Mouse (Mus musculus): ENCODE data around the gene Abca1. TPM values are rescaled to one million over a fixed set of nuclear protein-coding genes. Genes with fewer than 3 reads are reported as not detected.
A peak's percentile ranks its signal among the peaks of the same experiment; 100 is the strongest.

The Abca1 gene
- total RNA-seq, 1 experiment from 2014 or later = 14.6 TPM

GRCm38 (mm10) chr4:53108194-53108593 lies 51.5 kb downstream of the Abca1 start:
- 0 out of 4 replicates have a peak, but pooled peaks of 1 of the 2 experiments have one; percentile 24 for ATAC-seq (replicated peaks in 1 of 2; ENCODE audit: insufficient read depth in 1 of 2, low FRiP score in 2 of 2, low TSS enrichment in 1 of 2, low read depth in 1 of 2, poor library complexity in 2 of 2, severe bottlenecking in 2 of 2)

GRCm38 (mm10) chr4:53106732-53107131 lies 53.0 kb downstream of the Abca1 start:
- ATAC-seq (replicated peaks in 1 of 2; ENCODE audit: insufficient read depth in 1 of 2, low FRiP score in 2 of 2, low TSS enrichment in 1 of 2, low read depth in 1 of 2, poor library complexity in 2 of 2, severe bottlenecking in 2 of 2) = peak; percentile 60 to 69

- no peak for ATAC-seq (replicated peaks in 1 of 2; ENCODE audit: insufficient read depth in 1 of 2, low FRiP score in 2 of 2, low TSS enrichment in 1 of 2, low read depth in 1 of 2, poor library complexity in 2 of 2, severe bottlenecking in 2 of 2)
Observed at GRCm38 (mm10) chr4:53106071-53106470, 53.6 kb downstream of the Abca1 start.

GRCm38 (mm10) chr4:53104634-53105033 lies 55.1 kb downstream of the Abca1 start:
- ATAC-seq (replicated peaks in 1 of 2; ENCODE audit: insufficient read depth in 1 of 2, low FRiP score in 2 of 2, low TSS enrichment in 1 of 2, low read depth in 1 of 2, poor library complexity in 2 of 2, severe bottlenecking in 2 of 2) = no peak

GRCm38 (mm10) chr4:53102529-53102928 lies 57.2 kb downstream of the Abca1 start:
- no peak for ATAC-seq (replicated peaks in 1 of 2; ENCODE audit: insufficient read depth in 1 of 2, low FRiP score in 2 of 2, low TSS enrichment in 1 of 2, low read depth in 1 of 2, poor library complexity in 2 of 2, severe bottlenecking in 2 of 2)

- no peak for ATAC-seq (replicated peaks in 1 of 2; ENCODE audit: insufficient read depth in 1 of 2, low FRiP score in 2 of 2, low TSS enrichment in 1 of 2, low read depth in 1 of 2, poor library complexity in 2 of 2, severe bottlenecking in 2 of 2)
Observed at GRCm38 (mm10) chr4:53101306-53101705, 58.4 kb downstream of the Abca1 start.

GRCm38 (mm10) chr4:53100492-53100891 lies 59.2 kb downstream of the Abca1 start:
- ATAC-seq (replicated peaks in 1 of 2; ENCODE audit: insufficient read depth in 1 of 2, low FRiP score in 2 of 2, low TSS enrichment in 1 of 2, low read depth in 1 of 2, poor library complexity in 2 of 2, severe bottlenecking in 2 of 2) = no peak

GRCm38 (mm10) chr4:53094850-53095249 lies 64.8 kb downstream of the Abca1 start:
- ATAC-seq (replicated peaks in 1 of 2; ENCODE audit: insufficient read depth in 1 of 2, low FRiP score in 2 of 2, low TSS enrichment in 1 of 2, low read depth in 1 of 2, poor library complexity in 2 of 2, severe bottlenecking in 2 of 2) = no peak

- ATAC-seq (replicated peaks in 1 of 2; ENCODE audit: insufficient read depth in 1 of 2, low FRiP score in 2 of 2, low TSS enrichment in 1 of 2, low read depth in 1 of 2, poor library complexity in 2 of 2, severe bottlenecking in 2 of 2) = no peak
Observed at GRCm38 (mm10) chr4:53094331-53094730, 65.4 kb downstream of the Abca1 start.

- ATAC-seq (replicated peaks in 1 of 2; ENCODE audit: insufficient read depth in 1 of 2, low FRiP score in 2 of 2, low TSS enrichment in 1 of 2, low read depth in 1 of 2, poor library complexity in 2 of 2, severe bottlenecking in 2 of 2) = no peak
Observed at GRCm38 (mm10) chr4:53093615-53094014, 66.1 kb downstream of the Abca1 start.

- no peak for ATAC-seq (replicated peaks in 1 of 2; ENCODE audit: insufficient read depth in 1 of 2, low FRiP score in 2 of 2, low TSS enrichment in 1 of 2, low read depth in 1 of 2, poor library complexity in 2 of 2, severe bottlenecking in 2 of 2)
Observed at GRCm38 (mm10) chr4:53089641-53090040, 70.1 kb downstream of the Abca1 start.

- no peak; a peak in 1 of 4 replicates for ATAC-seq (replicated peaks in 1 of 2; ENCODE audit: insufficient read depth in 1 of 2, low FRiP score in 2 of 2, low TSS enrichment in 1 of 2, low read depth in 1 of 2, poor library complexity in 2 of 2, severe bottlenecking in 2 of 2)
Observed at GRCm38 (mm10) chr4:53088999-53089398, 70.7 kb downstream of the Abca1 start.

- ATAC-seq (replicated peaks in 1 of 2; ENCODE audit: insufficient read depth in 1 of 2, low FRiP score in 2 of 2, low TSS enrichment in 1 of 2, low read depth in 1 of 2, poor library complexity in 2 of 2, severe bottlenecking in 2 of 2) = no peak
Observed at GRCm38 (mm10) chr4:53086636-53087035, 73.1 kb downstream of the Abca1 start.

- ATAC-seq (replicated peaks in 1 of 2; ENCODE audit: insufficient read depth in 1 of 2, low FRiP score in 2 of 2, low TSS enrichment in 1 of 2, low read depth in 1 of 2, poor library complexity in 2 of 2, severe bottlenecking in 2 of 2) = peak; percentile 49 to 73; a peak in 3 of 4 replicates
Observed at GRCm38 (mm10) chr4:53085634-53086033, 74.1 kb downstream of the Abca1 start.

GRCm38 (mm10) chr4:53083071-53083470 lies 76.6 kb downstream of the Abca1 start:
- ATAC-seq (replicated peaks in 1 of 2; ENCODE audit: insufficient read depth in 1 of 2, low FRiP score in 2 of 2, low TSS enrichment in 1 of 2, low read depth in 1 of 2, poor library complexity in 2 of 2, severe bottlenecking in 2 of 2) = no peak

GRCm38 (mm10) chr4:53082451-53082850 lies 77.2 kb downstream of the Abca1 start:
- ATAC-seq (replicated peaks in 1 of 2; ENCODE audit: insufficient read depth in 1 of 2, low FRiP score in 2 of 2, low TSS enrichment in 1 of 2, low read depth in 1 of 2, poor library complexity in 2 of 2, severe bottlenecking in 2 of 2) = no peak

- no peak for ATAC-seq (replicated peaks in 1 of 2; ENCODE audit: insufficient read depth in 1 of 2, low FRiP score in 2 of 2, low TSS enrichment in 1 of 2, low read depth in 1 of 2, poor library complexity in 2 of 2, severe bottlenecking in 2 of 2)
Observed at GRCm38 (mm10) chr4:53081851-53082250, 77.8 kb downstream of the Abca1 start.

- no peak for ATAC-seq (replicated peaks in 1 of 2; ENCODE audit: insufficient read depth in 1 of 2, low FRiP score in 2 of 2, low TSS enrichment in 1 of 2, low read depth in 1 of 2, poor library complexity in 2 of 2, severe bottlenecking in 2 of 2)
Observed at GRCm38 (mm10) chr4:53080290-53080689, 79.4 kb downstream of the Abca1 start.

GRCm38 (mm10) chr4:53078793-53079310 lies 80.8 kb downstream of the Abca1 start:
- peak; percentile 23 to 42; a peak in 1 of 4 replicates for ATAC-seq (replicated peaks in 1 of 2; ENCODE audit: insufficient read depth in 1 of 2, low FRiP score in 2 of 2, low TSS enrichment in 1 of 2, low read depth in 1 of 2, poor library complexity in 2 of 2, severe bottlenecking in 2 of 2)
